Mouse (Mus musculus): Measurements from ENCODE around the gene Strip1. TPM values are rescaled to one million over a fixed set of nuclear protein-coding genes. Genes with fewer than 3 reads are reported as not detected.

Gene Strip1
- polyA plus RNA-seq, 1 experiment from 2014 or later, result 30.9 TPM

DNA sequence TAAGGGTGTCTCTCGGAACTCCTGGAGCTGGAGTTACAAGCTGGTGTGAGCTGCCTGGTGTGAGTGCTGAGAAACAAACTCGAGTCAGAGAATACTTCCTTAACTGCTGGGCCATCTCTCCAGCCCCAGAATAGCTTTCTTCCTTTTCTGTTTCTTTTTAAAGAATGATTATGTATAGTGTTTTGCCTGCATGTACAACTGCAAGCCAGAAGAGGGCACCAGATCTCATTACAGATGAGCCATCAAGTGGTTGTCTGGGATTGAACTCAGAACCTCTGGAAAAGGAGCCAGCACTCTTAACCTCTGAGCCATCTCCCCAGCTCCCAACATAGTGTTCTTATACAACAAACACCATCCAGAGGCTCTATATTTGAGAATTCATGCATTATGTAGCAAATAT lies 60.3 kb downstream of the Strip1 start:
- peaks cover 32% of the 10 kb centered on the region for H3K4me1 ChIP-seq (replicated peaks)
- H3K4me3 ChIP-seq, result no peak overlapping the region
- no peak for ATAC-seq (replicated peaks; ENCODE audit: insufficient number of reproducible peaks, insufficient read depth, low FRiP score, low read depth)
- H3K4me2 ChIP-seq, result no peak overlapping the region
- no peak overlapping the region for H3K27ac ChIP-seq
- no peak overlapping the region for H3K9ac ChIP-seq
- H3K36me3 ChIP-seq, result no peaks in the 10 kb centered on the region
- no peaks in the 10 kb centered on the region for H3K9me3 ChIP-seq (replicated peaks)
- 46% methylated on average over 2 of the region's 2 CpGs for WGBS
- H3K27me3 ChIP-seq, result peaks cover 6% of the 10 kb centered on the region; the same call in 1 of the 2 replicates

DNA sequence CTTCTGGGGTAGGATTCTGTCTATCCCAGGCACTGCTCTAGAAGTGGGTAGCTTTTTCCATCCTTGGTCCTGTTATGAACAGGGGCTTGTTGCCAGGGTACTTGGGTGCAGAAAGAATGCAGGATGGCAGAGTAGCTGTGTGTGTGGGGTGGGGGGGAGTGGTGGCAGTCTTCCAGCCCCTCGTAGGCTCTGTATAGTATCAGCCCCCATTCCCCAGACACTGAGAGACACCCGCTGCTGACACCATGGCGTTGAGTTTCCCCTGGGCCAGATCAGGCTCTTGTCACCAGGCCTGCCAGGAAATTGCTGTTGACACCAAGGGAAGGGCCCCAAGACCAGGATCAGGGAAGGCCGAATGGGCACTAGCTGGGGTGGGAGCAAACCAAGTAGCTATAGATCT lies 62.8 kb downstream of the Strip1 start:
- ATAC-seq (replicated peaks; ENCODE audit: insufficient number of reproducible peaks, insufficient read depth, low FRiP score, low read depth), result peak; percentile 77
- no peaks in the 10 kb centered on the region for H3K36me3 ChIP-seq
- peak overlapping the region; percentile 67 for H3K27ac ChIP-seq
- peaks cover 49% of the 10 kb centered on the region for H3K4me1 ChIP-seq (replicated peaks)
- no peak overlapping the region for H3K4me3 ChIP-seq
- WGBS, result 15% methylated on average over 4 of the region's 4 CpGs
- H3K27me3 ChIP-seq, result peaks cover 6% of the 10 kb centered on the region; the same call in 1 of the 2 replicates
- H3K9me3 ChIP-seq (replicated peaks), result no peaks in the 10 kb centered on the region
- no peak overlapping the region for H3K4me2 ChIP-seq
- H3K9ac ChIP-seq, result no peak overlapping the region

DNA sequence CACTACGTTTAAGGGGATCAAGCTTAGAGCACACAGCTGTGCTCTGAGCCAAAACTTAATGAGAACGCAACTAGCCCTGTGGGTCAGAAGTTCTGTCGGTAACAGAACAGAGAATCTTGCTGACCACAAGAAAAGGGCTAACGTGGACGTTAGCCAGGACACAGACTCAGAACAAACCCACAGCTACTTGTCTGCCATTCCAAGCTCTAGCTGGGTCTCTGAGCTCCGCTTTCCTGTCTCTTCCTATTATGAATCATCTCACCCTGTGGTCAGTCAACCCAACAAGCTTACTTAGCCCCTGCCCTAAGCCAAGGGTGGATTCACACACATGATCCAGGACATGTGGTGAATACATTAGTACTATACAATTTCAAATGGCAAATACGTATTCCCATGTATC lies 63.7 kb downstream of the Strip1 start:
- Histone ChIP-seq H3K4me1 (replicated peaks) (peaks cover 56% of the 10 kb centered on the region), H3K36me3 (no peaks in the 10 kb centered on the region), H3K27ac (no peak overlapping the region), H3K4me2 (no peak overlapping the region), H3K9me3 (replicated peaks) (no peaks in the 10 kb centered on the region), H3K27me3 (peaks cover 6% of the 10 kb centered on the region; the same call in 1 of the 2 replicates), H3K4me3 (no peak overlapping the region), H3K9ac (no peak overlapping the region)
- 73% methylated on average over 7 of the region's 7 CpGs for WGBS
- ATAC-seq (replicated peaks; ENCODE audit: insufficient number of reproducible peaks, insufficient read depth, low FRiP score, low read depth), result no peak

DNA sequence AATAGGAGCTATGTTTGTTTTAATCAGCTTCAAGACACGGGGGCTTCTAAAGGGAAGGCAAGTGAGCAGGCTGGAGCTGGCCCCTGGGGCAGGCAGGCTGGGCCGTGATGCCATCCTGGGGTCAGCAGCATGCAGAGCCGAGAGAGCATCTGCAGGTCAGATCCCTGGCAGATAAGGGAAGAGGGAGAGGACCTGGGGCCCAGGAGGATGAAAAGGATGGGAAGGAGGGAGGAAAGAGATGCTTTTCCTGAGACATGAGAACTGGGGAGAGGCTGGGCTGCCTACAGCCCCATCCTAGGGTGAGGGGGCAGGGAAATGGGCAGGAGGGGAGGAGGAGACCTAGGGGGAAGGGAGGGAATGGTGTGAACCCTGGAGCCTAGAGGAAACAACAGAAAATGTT lies 66.2 kb downstream of the Strip1 start:
- Histone ChIP-seq H3K4me2 (no peak overlapping the region), H3K4me3 (no peak overlapping the region), H3K4me1 (replicated peaks) (peaks cover 72% of the 10 kb centered on the region), H3K27me3 (peaks cover 6% of the 10 kb centered on the region; the same call in 1 of the 2 replicates), H3K36me3 (no peaks in the 10 kb centered on the region), H3K27ac (peak overlapping the region; percentile 71), H3K9me3 (replicated peaks) (no peaks in the 10 kb centered on the region), H3K9ac (no peak overlapping the region)
- WGBS, result 26% methylated on average over 3 of the region's 3 CpGs
- no peak for ATAC-seq (replicated peaks; ENCODE audit: insufficient number of reproducible peaks, insufficient read depth, low FRiP score, low read depth)

DNA sequence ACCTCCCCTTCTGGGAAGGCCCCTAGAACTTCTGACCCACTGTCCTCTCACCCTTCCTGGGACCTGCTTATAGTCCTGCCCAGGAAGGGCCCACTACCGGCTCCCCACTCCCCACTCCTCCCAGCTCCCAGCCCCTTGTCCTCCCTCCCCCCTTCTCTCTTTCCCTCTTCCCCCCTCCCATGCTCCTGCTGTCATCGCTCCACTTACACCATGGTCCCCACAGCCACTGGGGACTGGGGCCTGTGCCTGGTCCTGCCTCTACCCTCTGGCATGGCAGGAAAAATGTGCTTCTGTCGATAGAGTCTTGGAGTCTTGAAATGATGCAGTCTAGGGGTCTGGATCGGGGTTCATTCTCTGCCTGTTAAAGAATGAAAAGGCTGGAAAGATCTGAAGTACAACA lies 67.6 kb downstream of the Strip1 start:
- Histone ChIP-seq H3K36me3 (no peaks in the 10 kb centered on the region), H3K4me1 (replicated peaks) (peaks cover 62% of the 10 kb centered on the region), H3K27me3 (peaks cover 6% of the 10 kb centered on the region; the same call in 1 of the 2 replicates), H3K4me2 (no peak overlapping the region), H3K27ac (peak overlapping the region; percentile 71), H3K9ac (no peak overlapping the region), H3K9me3 (replicated peaks) (no peaks in the 10 kb centered on the region), H3K4me3 (no peak overlapping the region)
- peak; percentile 61 for ATAC-seq (replicated peaks; ENCODE audit: insufficient number of reproducible peaks, insufficient read depth, low FRiP score, low read depth)
- 16% methylated on average over 4 of the region's 4 CpGs for WGBS

DNA sequence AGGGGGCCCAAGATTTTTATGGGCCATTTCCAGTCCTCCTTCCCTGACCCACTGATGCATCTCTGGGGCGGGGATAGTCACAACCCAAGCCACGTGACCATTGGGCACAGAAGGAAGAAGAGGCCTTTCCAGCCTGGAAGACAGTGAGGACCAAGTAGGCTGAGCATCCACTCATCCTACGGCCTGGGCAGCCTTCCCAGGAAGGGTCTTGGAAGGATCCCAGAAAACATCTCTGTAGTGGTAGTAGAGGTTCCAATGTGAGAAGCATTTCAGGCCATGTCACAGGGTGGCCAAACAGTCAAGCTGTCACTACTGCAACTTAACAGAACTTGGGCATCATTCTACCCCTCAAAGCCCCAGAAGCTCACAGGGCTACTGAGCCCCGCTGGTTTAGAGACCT lies 68.9 kb downstream of the Strip1 start:
- H3K4me1 ChIP-seq (replicated peaks), result peaks cover 50% of the 10 kb centered on the region
- ATAC-seq (replicated peaks; ENCODE audit: insufficient number of reproducible peaks, insufficient read depth, low FRiP score, low read depth), result no peak
- H3K9me3 ChIP-seq (replicated peaks), result no peaks in the 10 kb centered on the region
- H3K27me3 ChIP-seq, result peaks cover 5% of the 10 kb centered on the region; the same call in 1 of the 2 replicates
- H3K36me3 ChIP-seq, result no peaks in the 10 kb centered on the region
- no peak overlapping the region for H3K4me3 ChIP-seq
- H3K9ac ChIP-seq, result no peak overlapping the region
- 84% methylated on average over 4 of the region's 4 CpGs for WGBS
- no peak overlapping the region for H3K4me2 ChIP-seq
- no peak overlapping the region for H3K27ac ChIP-seq

Other genes starting within 250 kb of the Strip1 start
- 0.08 and 0.14 TPM in 2 replicates for gene Kcnc4, start 172.1 kb downstream of the Strip1 start, polyA plus RNA-seq (2015; fragmentation: Nextera tagmentation; extraction: Ambion mirVana)
- gene Slc6a17, start 113.7 kb downstream of the Strip1 start, polyA plus RNA-seq (2015; fragmentation: Nextera tagmentation; extraction: Ambion mirVana), result 4.7 TPM in 2 replicates
- gene Ubl4b, start 76.6 kb downstream of the Strip1 start, polyA plus RNA-seq (2015; fragmentation: Nextera tagmentation; extraction: Ambion mirVana), result not detected in 2 replicates
- 0.29 and 0.33 TPM in 2 replicates for gene Alx3, start 36.7 kb downstream of the Strip1 start, polyA plus RNA-seq (2015; fragmentation: Nextera tagmentation; extraction: Ambion mirVana)
- not detected in 2 replicates for gene Gm10961, start 372 bp downstream of the Strip1 start, polyA plus RNA-seq (2015; fragmentation: Nextera tagmentation; extraction: Ambion mirVana)
- 47.3 and 54.6 TPM in 2 replicates for gene Ahcyl1, start 64.9 kb upstream of the Strip1 start, polyA plus RNA-seq (2015; fragmentation: Nextera tagmentation; extraction: Ambion mirVana)
- gene Csf1, start 128.8 kb upstream of the Strip1 start, polyA plus RNA-seq (2015; fragmentation: Nextera tagmentation; extraction: Ambion mirVana), result 8.0 and 11.2 TPM in 2 replicates
- gene Eps8l3, start 245.5 kb upstream of the Strip1 start, polyA plus RNA-seq (2015; fragmentation: Nextera tagmentation; extraction: Ambion mirVana), result not detected in 2 replicates